Comparison of ENCODE assay signal across 19 mouse cellular contexts in genomic region chr16:22177999-22178398, GRCm38 (mm10). TPM values are rescaled to one million over a fixed set of nuclear protein-coding genes. Genes with fewer than 3 reads are reported as not detected.
DNase-seq lines count a peak whose midpoint lies in the region; ATAC-seq and TF ChIP-seq lines count a peak whose summit lies in the region.
"Had no signal": no experiment of that assay in that cellular context is flagged by ENCODE, and none has a peak within 500 bp of the region (broad histone marks: within the 10 kb centered on the region; RNA-seq: fewer than 3 reads in every experiment).

No protein-coding gene starts in this region.

- no peak for TF ChIP-seq CTCF in stomach, postnatal 0 days (IDR thresholded peaks at IDR 0.05; ENCODE audit: low read depth)

- H3K4me1 ChIP-seq in stomach, embryonic 16.5 days (ENCODE audit: control insufficient read depth, insufficient read depth, low read length), result no peaks in the 10 kb centered on the region; the same call in 1 of the 2 replicates
- no peaks in the 10 kb centered on the region for H3K4me1 ChIP-seq in stomach, postnatal 0 days (replicated peaks; ENCODE audit: control insufficient read depth, insufficient read depth)
- no peaks in the 10 kb centered on the region for H3K4me1 ChIP-seq in forebrain, embryonic 16.5 days (replicated peaks; ENCODE audit: control insufficient read depth, insufficient read depth, low read length)

- no peak for TF ChIP-seq EP300 in stomach, postnatal 0 days (optimal IDR thresholded peaks at IDR 0.05)

- ATAC-seq in stomach, embryonic 16.5 days (ENCODE audit: insufficient read depth, low FRiP score), result 0 out of 2 replicates have a peak, but pooled peaks have one; percentile 66
- peak; percentile 76; the same call in 1 of the 2 replicates for ATAC-seq in stomach, postnatal 0 days (ENCODE audit: low FRiP score, low TSS enrichment)
- ATAC-seq in forebrain, embryonic 16.5 days, result no peak
- ATAC-seq: activated CD4-positive, CD25-positive, alpha-beta regulatory T cell, adult 4 months; CD4-positive, CD25-positive, alpha-beta regulatory T cell, adult 4 months; Patski had no signal

- H3K9me3 ChIP-seq in stomach, embryonic 16.5 days (replicated peaks; ENCODE audit: control insufficient read depth, low read length), result no peaks in the 10 kb centered on the region
- H3K9me3 ChIP-seq in stomach, postnatal 0 days (ENCODE audit: control insufficient read depth, low read length), result no peaks in the 10 kb centered on the region
- no peaks in the 10 kb centered on the region for H3K9me3 ChIP-seq in forebrain, embryonic 16.5 days (ENCODE audit: control insufficient read depth, low read length)
- H3K9me3 ChIP-seq: G1E had no signal

- no peaks in the 10 kb centered on the region for H3K36me3 ChIP-seq in stomach, embryonic 16.5 days (ENCODE audit: control insufficient read depth, insufficient read depth, low read length)
- H3K36me3 ChIP-seq in stomach, postnatal 0 days (ENCODE audit: control insufficient read depth, insufficient read depth, low read length), result no peaks in the 10 kb centered on the region
- no peaks in the 10 kb centered on the region for H3K36me3 ChIP-seq in forebrain, embryonic 16.5 days (ENCODE audit: control insufficient read depth, insufficient read depth)
- H3K36me3 ChIP-seq: G1E had no signal

- H3K4me2 ChIP-seq in stomach, embryonic 16.5 days (ENCODE audit: low read depth, low read length), result no peak overlapping the region
- no peak overlapping the region for H3K4me2 ChIP-seq in stomach, postnatal 0 days (replicated peaks; ENCODE audit: low read depth)
- H3K4me2 ChIP-seq in forebrain, embryonic 16.5 days (ENCODE audit: low read length), result no peak overlapping the region

- no peak overlapping the region; the same call in 1 of the 2 replicates for H3K27ac ChIP-seq in stomach, embryonic 16.5 days (ENCODE audit: low read length)
- H3K27ac ChIP-seq in stomach, postnatal 0 days (replicated peaks), result no peak overlapping the region; the same call in 1 of the 2 replicates
- no peak overlapping the region for H3K27ac ChIP-seq in forebrain, embryonic 16.5 days (ENCODE audit: low read length)

- DNase-seq in stomach, postnatal 0 days (ENCODE audit: low spot score), result no peak
- DNase-seq in adrenal gland, adult 2 months, result no peak
- DNase-seq: adrenal gland, adult 8-10 months; adrenal gland, postnatal 10 days; adrenal gland, postnatal 14 days; adrenal gland, postnatal 25 days; adrenal gland, postnatal 36 days; B cell, adult 2 months; cerebellum, adult 11 months; cerebellum, adult 11-12 months; cerebellum, adult 18-20 months; cerebellum, adult 2 months had no signal

- H3K9ac ChIP-seq in stomach, embryonic 16.5 days (ENCODE audit: low read length), result no peak overlapping the region
- H3K9ac ChIP-seq in stomach, postnatal 0 days (ENCODE audit: low read length), result no peak overlapping the region
- H3K9ac ChIP-seq in forebrain, embryonic 16.5 days (replicated peaks; ENCODE audit: low read depth, low read length), result no peak overlapping the region

- 64% methylated on average over 2 of the region's 2 CpGs for WGBS in stomach, embryonic 16.5 days
- 55% methylated on average over 2 of the region's 2 CpGs for WGBS in stomach, postnatal 0 days
- 83% methylated on average over 2 of the region's 2 CpGs for WGBS in forebrain, embryonic 16.5 days

- H3K4me3 ChIP-seq in stomach, embryonic 16.5 days (replicated peaks; ENCODE audit: low read length), result no peak overlapping the region
- no peak overlapping the region for H3K4me3 ChIP-seq in stomach, postnatal 0 days (ENCODE audit: low read depth, low read length)
- no peak overlapping the region for H3K4me3 ChIP-seq in forebrain, embryonic 16.5 days (replicated peaks; ENCODE audit: low read length)

- H3K27me3 ChIP-seq in stomach, embryonic 16.5 days (ENCODE audit: control insufficient read depth, insufficient read depth, low read length), result no peaks in the 10 kb centered on the region
- no peaks in the 10 kb centered on the region for H3K27me3 ChIP-seq in stomach, postnatal 0 days (ENCODE audit: control insufficient read depth, insufficient read depth, low read length)
- no peaks in the 10 kb centered on the region for H3K27me3 ChIP-seq in forebrain, embryonic 16.5 days (replicated peaks; ENCODE audit: control insufficient read depth, insufficient read depth, low read length)
- H3K27me3 ChIP-seq: CH12.LX, Patski had no signal

RNA-seq across cellular contexts. Expression of gene Igf2bp2, which starts 14.9 kb away (rescaled TPM):
- polyA plus RNA-seq in stomach, embryonic 16.5 days (2015; fragmentation: Nextera tagmentation; extraction: Ambion mirVana), result 103 and 106 TPM in 2 replicates
- polyA plus RNA-seq in stomach, postnatal 0 days (2015; fragmentation: Nextera tagmentation; extraction: Ambion mirVana), result 32.4 and 34.6 TPM in 2 replicates
- total RNA-seq in adrenal gland, adult 2 months (2021), result 1 to 10 TPM; 7.3 to 9.0 TPM
- polyA plus RNA-seq in adrenal gland, adult 2 months (2012; rRNA removed), result 2.8 and 3.5 TPM in 2 replicates
- 22.7 and 23.2 TPM in 2 replicates for polyA plus RNA-seq in forebrain, embryonic 16.5 days (2015; fragmentation: Nextera tagmentation; extraction: Ambion mirVana)
